Mouse (Mus musculus): ENCODE data around the gene Mmel1. TPM values are rescaled to one million over a fixed set of nuclear protein-coding genes. Genes with fewer than 3 reads are reported as not detected.

Mmel1 gene
- polyA plus RNA-seq, 1 experiment from 2014 or later: 0.93 TPM

GRCm38 (mm10) chr4:154890887-154891286, 21.5 kb downstream of the Mmel1 start:
- Histone ChIP-seq H3K27ac (ENCODE audit: low read depth, low read length) (no peak overlapping the region), H3K4me2 (ENCODE audit: low read length) (no peak overlapping the region), H3K4me1 (ENCODE audit: control insufficient read depth, insufficient read depth, low read depth, low read length) (no peaks in the 10 kb centered on the region), H3K9me3 (ENCODE audit: control insufficient read depth, low read length) (no peaks in the 10 kb centered on the region), H3K27me3 (replicated peaks; ENCODE audit: control insufficient read depth, insufficient read depth, low read length) (no peaks in the 10 kb centered on the region), H3K36me3 (ENCODE audit: control insufficient read depth, insufficient read depth, low read length) (no peaks in the 10 kb centered on the region), H3K4me3 (ENCODE audit: low read length) (no peak overlapping the region), H3K9ac (ENCODE audit: low read depth, low read length) (no peak overlapping the region)
- WGBS: 92% methylated on average over 14 of the region's 14 CpGs
- ATAC-seq: no peak

GRCm38 (mm10) chr4:154895549-154895948, 26.2 kb downstream of the Mmel1 start:
- Histone ChIP-seq H3K9me3 (ENCODE audit: control insufficient read depth, low read length) (no peaks in the 10 kb centered on the region), H3K27ac (ENCODE audit: low read depth, low read length) (no peak overlapping the region), H3K4me3 (ENCODE audit: low read length) (no peak overlapping the region), H3K4me1 (ENCODE audit: control insufficient read depth, insufficient read depth, low read depth, low read length) (peaks cover 17% of the 10 kb centered on the region), H3K27me3 (replicated peaks; ENCODE audit: control insufficient read depth, insufficient read depth, low read length) (0 out of 2 replicates have a peak, but pooled peaks cover 2% of the 10 kb centered on the region), H3K9ac (ENCODE audit: low read depth, low read length) (no peak overlapping the region), H3K36me3 (ENCODE audit: control insufficient read depth, insufficient read depth, low read length) (no peaks in the 10 kb centered on the region), H3K4me2 (ENCODE audit: low read length) (no peak overlapping the region)
- 81% methylated on average over 5 of the region's 5 CpGs for WGBS
- ATAC-seq: no peak

- Histone ChIP-seq H3K4me1 (ENCODE audit: control insufficient read depth, insufficient read depth, low read depth, low read length) (peaks cover 17% of the 10 kb centered on the region), H3K36me3 (ENCODE audit: control insufficient read depth, insufficient read depth, low read length) (no peaks in the 10 kb centered on the region), H3K4me2 (ENCODE audit: low read length) (peak overlapping the region; percentile 67), H3K4me3 (ENCODE audit: low read length) (peak overlapping the region; percentile 65), H3K9ac (ENCODE audit: low read depth, low read length) (peak overlapping the region; percentile 81), H3K9me3 (ENCODE audit: control insufficient read depth, low read length) (no peaks in the 10 kb centered on the region), H3K27ac (ENCODE audit: low read depth, low read length) (no peak overlapping the region), H3K27me3 (replicated peaks; ENCODE audit: control insufficient read depth, insufficient read depth, low read length) (0 out of 2 replicates have a peak, but pooled peaks cover 2% of the 10 kb centered on the region)
- ATAC-seq: no peak
- 66% methylated on average over 6 of the region's 6 CpGs for WGBS
Measured at GRCm38 (mm10) chr4:154897676-154898465, 28.5 kb downstream of the Mmel1 start.

- peak; percentile 98 for ATAC-seq
- H3K4me1 ChIP-seq (ENCODE audit: control insufficient read depth, insufficient read depth, low read depth, low read length): peaks cover 17% of the 10 kb centered on the region
- peak within 1 kb of the TSS; percentile 81 for H3K9ac ChIP-seq (ENCODE audit: low read depth, low read length)
- peak within 1 kb of the TSS; percentile 78 for H3K27ac ChIP-seq (ENCODE audit: low read depth, low read length)
- H3K4me2 ChIP-seq (ENCODE audit: low read length): peak within 1 kb of the TSS; percentile 67
- H3K36me3 ChIP-seq (ENCODE audit: control insufficient read depth, insufficient read depth, low read length): no peaks in the 10 kb centered on the region
- no peaks in the 10 kb centered on the region for H3K9me3 ChIP-seq (ENCODE audit: control insufficient read depth, low read length)
- H3K4me3 ChIP-seq (ENCODE audit: low read length): peak within 1 kb of the TSS; percentile 65
- WGBS: 3% methylated on average over 43 of the region's 43 CpGs
- H3K27me3 ChIP-seq (replicated peaks; ENCODE audit: control insufficient read depth, insufficient read depth, low read length): 0 out of 2 replicates have a peak, but pooled peaks cover 2% of the 10 kb centered on the region
Measured at GRCm38 (mm10) chr4:154898506-154899446, 29.4 kb downstream of the Mmel1 start, which contains the start of gene Fam213b. Gene Fam213b (minus strand): TSS chr4:154899135.

- ATAC-seq: no peak
- Histone ChIP-seq H3K36me3 (ENCODE audit: control insufficient read depth, insufficient read depth, low read length) (no peaks in the 10 kb centered on the region), H3K9ac (ENCODE audit: low read depth, low read length) (no peak overlapping the region), H3K27ac (ENCODE audit: low read depth, low read length) (no peak overlapping the region), H3K4me2 (ENCODE audit: low read length) (no peak overlapping the region), H3K4me3 (ENCODE audit: low read length) (no peak overlapping the region), H3K27me3 (replicated peaks; ENCODE audit: control insufficient read depth, insufficient read depth, low read length) (0 out of 2 replicates have a peak, but pooled peaks cover 2% of the 10 kb centered on the region), H3K4me1 (ENCODE audit: control insufficient read depth, insufficient read depth, low read depth, low read length) (peaks cover 12% of the 10 kb centered on the region), H3K9me3 (ENCODE audit: control insufficient read depth, low read length) (no peaks in the 10 kb centered on the region)
- WGBS: 95% methylated on average over 2 of the region's 2 CpGs
Measured at GRCm38 (mm10) chr4:154902371-154902770, 33.0 kb downstream of the Mmel1 start.

- 3% methylated on average over 16 of the region's 16 CpGs for WGBS
- H3K4me3 ChIP-seq (ENCODE audit: low read length): peak overlapping the region; percentile 39
- no peaks in the 10 kb centered on the region for H3K9me3 ChIP-seq (ENCODE audit: control insufficient read depth, low read length)
- H3K27me3 ChIP-seq (replicated peaks; ENCODE audit: control insufficient read depth, insufficient read depth, low read length): 0 out of 2 replicates have a peak, but pooled peaks cover 2% of the 10 kb centered on the region
- no peak overlapping the region for H3K27ac ChIP-seq (ENCODE audit: low read depth, low read length)
- H3K4me1 ChIP-seq (ENCODE audit: control insufficient read depth, insufficient read depth, low read depth, low read length): peaks cover 4% of the 10 kb centered on the region
- ATAC-seq: peak; percentile 95
- H3K36me3 ChIP-seq (ENCODE audit: control insufficient read depth, insufficient read depth, low read length): no peaks in the 10 kb centered on the region
- H3K9ac ChIP-seq (ENCODE audit: low read depth, low read length): peak overlapping the region; percentile 43; the same call in 1 of the 2 replicates
- H3K4me2 ChIP-seq (ENCODE audit: low read length): peak overlapping the region; percentile 73
Measured at GRCm38 (mm10) chr4:154904185-154905071, 35.0 kb downstream of the Mmel1 start.

- H3K27me3 ChIP-seq (replicated peaks; ENCODE audit: control insufficient read depth, insufficient read depth, low read length): no peaks in the 10 kb centered on the region
- no peaks in the 10 kb centered on the region for H3K36me3 ChIP-seq (ENCODE audit: control insufficient read depth, insufficient read depth, low read length)
- ATAC-seq: no peak
- H3K9me3 ChIP-seq (ENCODE audit: control insufficient read depth, low read length): no peaks in the 10 kb centered on the region
- peak overlapping the region; percentile 19; the same call in 1 of the 2 replicates for H3K4me2 ChIP-seq (ENCODE audit: low read length)
- peaks cover 4% of the 10 kb centered on the region for H3K4me1 ChIP-seq (ENCODE audit: control insufficient read depth, insufficient read depth, low read depth, low read length)
- H3K4me3 ChIP-seq (ENCODE audit: low read length): no peak overlapping the region
- 45% methylated on average over 17 of the region's 17 CpGs for WGBS
- H3K9ac ChIP-seq (ENCODE audit: low read depth, low read length): peak overlapping the region; percentile 47; the same call in 1 of the 2 replicates
- H3K27ac ChIP-seq (ENCODE audit: low read depth, low read length): peak overlapping the region; percentile 23; the same call in 1 of the 2 replicates
Measured at GRCm38 (mm10) chr4:154907833-154908232, 38.4 kb downstream of the Mmel1 start.

GRCm38 (mm10) chr4:154908490-154908889, 39.1 kb downstream of the Mmel1 start:
- Histone ChIP-seq H3K36me3 (ENCODE audit: control insufficient read depth, insufficient read depth, low read length) (no peaks in the 10 kb centered on the region), H3K9me3 (ENCODE audit: control insufficient read depth, low read length) (no peaks in the 10 kb centered on the region), H3K4me3 (ENCODE audit: low read length) (no peak overlapping the region), H3K27me3 (replicated peaks; ENCODE audit: control insufficient read depth, insufficient read depth, low read length) (no peaks in the 10 kb centered on the region), H3K4me2 (ENCODE audit: low read length) (no peak overlapping the region), H3K4me1 (ENCODE audit: control insufficient read depth, insufficient read depth, low read depth, low read length) (peaks cover 4% of the 10 kb centered on the region), H3K9ac (ENCODE audit: low read depth, low read length) (no peak overlapping the region), H3K27ac (ENCODE audit: low read depth, low read length) (no peak overlapping the region)
- ATAC-seq: no peak
- WGBS: 89% methylated on average over 5 of the region's 5 CpGs

All from hindbrain, embryonic 16.5 days (tissue).